Comparison of ENCODE assay signal across 9 mouse cellular contexts in the genomic region with DNA sequence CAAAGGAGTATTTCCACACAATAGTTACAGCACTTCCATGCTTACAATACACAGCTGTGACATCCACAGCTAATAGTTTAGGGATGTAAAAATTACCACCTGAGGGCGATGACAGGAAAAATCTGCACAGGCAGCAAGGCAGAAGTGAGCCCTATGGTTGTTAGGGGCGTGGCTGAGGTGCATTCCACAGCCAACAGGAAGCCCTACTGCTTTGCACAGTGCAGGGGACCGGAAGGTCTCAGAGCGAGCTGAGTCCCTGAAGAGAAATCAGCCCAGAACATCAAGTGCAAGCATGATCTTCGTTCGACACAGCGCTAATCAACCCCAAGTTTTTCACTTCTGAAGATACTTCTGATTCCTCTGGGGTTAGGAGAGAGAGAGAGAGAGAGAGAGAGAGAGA. TPM values are rescaled to one million over a fixed set of nuclear protein-coding genes. Genes with fewer than 3 reads are reported as not detected.
DNase-seq lines count a peak whose midpoint lies in the region; ATAC-seq and TF ChIP-seq lines count a peak whose summit lies in the region.
"Had no signal": no experiment of that assay in that cellular context is flagged by ENCODE, and none has a peak within 500 bp of the region (broad histone marks: within the 10 kb centered on the region; RNA-seq: fewer than 3 reads in every experiment).

No protein-coding gene starts in this region.

- TF ChIP-seq CTCF in cerebellum, adult 2 months (IDR thresholded peaks at IDR 0.05; ENCODE audit: borderline replicate concordance, insufficient read depth, low read depth, low read length) = no peak

- no peak overlapping the region for H3K4me3 ChIP-seq in kidney, embryonic 14.5 days (ENCODE audit: low read length)
- H3K4me3 ChIP-seq in lung, embryonic 16.5 days (ENCODE audit: low read length) = no peak overlapping the region
- no peak overlapping the region for H3K4me3 ChIP-seq in cerebellum, adult 2 months (replicated peaks; ENCODE audit: insufficient read depth, low read depth, low read length)
- no peak overlapping the region for H3K4me3 ChIP-seq in midbrain, embryonic 11.5 days (ENCODE audit: low read depth, low read length)

- no peak overlapping the region for H3K9ac ChIP-seq in kidney, embryonic 14.5 days (ENCODE audit: low read depth, low read length)
- no peak overlapping the region for H3K9ac ChIP-seq in lung, embryonic 16.5 days (ENCODE audit: low read length)
- no peak overlapping the region for H3K9ac ChIP-seq in midbrain, embryonic 11.5 days (ENCODE audit: low read length)
- H3K9ac ChIP-seq: liver, postnatal 0 days had no signal

- WGBS in kidney, embryonic 14.5 days = 56% methylated on average over 7 of the region's 7 CpGs
- WGBS in lung, embryonic 16.5 days = 30% methylated on average over 7 of the region's 7 CpGs
- 56% methylated on average over 7 of the region's 7 CpGs for WGBS in cerebellum, adult 2 months
- 64% methylated on average over 7 of the region's 7 CpGs for WGBS in midbrain, embryonic 11.5 days

- no peak for TF ChIP-seq POLR2A in cerebellum, adult 2 months (IDR thresholded peaks at IDR 0.05; ENCODE audit: borderline replicate concordance, insufficient read depth, low read length)

- no peaks in the 10 kb centered on the region for H3K36me3 ChIP-seq in kidney, embryonic 14.5 days (ENCODE audit: control insufficient read depth, insufficient read depth, low read length)
- H3K36me3 ChIP-seq in lung, embryonic 16.5 days (ENCODE audit: control insufficient read depth, insufficient read depth, low read length) = no peaks in the 10 kb centered on the region
- H3K36me3 ChIP-seq in midbrain, embryonic 11.5 days (ENCODE audit: control insufficient read depth, insufficient read depth, low read length) = no peaks in the 10 kb centered on the region

- intact Hi-C loops in gastrocnemius, postnatal 14 days (cut with DNase I; ENCODE audit: low total_unique reads) = no loop called here

- H3K9me3 ChIP-seq in kidney, embryonic 14.5 days (ENCODE audit: control insufficient read depth, low read length) = no peaks in the 10 kb centered on the region
- no peaks in the 10 kb centered on the region for H3K9me3 ChIP-seq in lung, embryonic 16.5 days (ENCODE audit: control insufficient read depth, low read length)
- H3K9me3 ChIP-seq in midbrain, embryonic 11.5 days (ENCODE audit: control insufficient read depth, low read length) = no peaks in the 10 kb centered on the region

- H3K4me2 ChIP-seq in kidney, embryonic 14.5 days (replicated peaks; ENCODE audit: low read depth, low read length) = no peak overlapping the region
- no peak overlapping the region for H3K4me2 ChIP-seq in lung, embryonic 16.5 days (ENCODE audit: low read depth, low read length)
- H3K4me2 ChIP-seq in midbrain, embryonic 11.5 days = no peak overlapping the region

- H3K27ac ChIP-seq in kidney, embryonic 14.5 days (ENCODE audit: low read depth, low read length) = no peak overlapping the region
- no peak overlapping the region for H3K27ac ChIP-seq in lung, embryonic 16.5 days (ENCODE audit: low read length)
- no peak overlapping the region for H3K27ac ChIP-seq in cerebellum, adult 2 months (ENCODE audit: insufficient read depth, low read length)
- H3K27ac ChIP-seq in midbrain, embryonic 11.5 days (ENCODE audit: low read depth, low read length) = no peak overlapping the region

- no peaks in the 10 kb centered on the region for H3K27me3 ChIP-seq in kidney, embryonic 14.5 days (ENCODE audit: control insufficient read depth, insufficient read depth, low read length)
- no peaks in the 10 kb centered on the region for H3K27me3 ChIP-seq in lung, embryonic 16.5 days (ENCODE audit: control insufficient read depth, insufficient read depth, low read depth, low read length)
- H3K27me3 ChIP-seq in cerebellum, adult 2 months (ENCODE audit: control insufficient read depth, insufficient read depth, low read length) = no peaks in the 10 kb centered on the region
- H3K27me3 ChIP-seq in midbrain, embryonic 11.5 days (ENCODE audit: control insufficient read depth, insufficient read depth, low read length) = no peaks in the 10 kb centered on the region

- H3K4me1 ChIP-seq in kidney, embryonic 14.5 days (ENCODE audit: control insufficient read depth, insufficient read depth, low read length) = no peaks in the 10 kb centered on the region
- no peaks in the 10 kb centered on the region for H3K4me1 ChIP-seq in lung, embryonic 16.5 days (replicated peaks; ENCODE audit: control insufficient read depth, insufficient read depth, low read length)
- H3K4me1 ChIP-seq in cerebellum, adult 2 months (ENCODE audit: control insufficient read depth, insufficient read depth, low read length) = no peaks in the 10 kb centered on the region
- H3K4me1 ChIP-seq in midbrain, embryonic 11.5 days (ENCODE audit: control insufficient read depth, insufficient read depth, low read length) = no peaks in the 10 kb centered on the region

- ATAC-seq in kidney, embryonic 14.5 days (ENCODE audit: low FRiP score, low TSS enrichment) = 0 out of 2 replicates have a peak, but pooled peaks have one; percentile 62
- peak; percentile 64 for ATAC-seq in lung, embryonic 16.5 days (ENCODE audit: low read depth)
- no peak for ATAC-seq in midbrain, embryonic 11.5 days (ENCODE audit: low FRiP score)
- ATAC-seq: liver, postnatal 0 days had no signal

- no peak for DNase-seq in kidney, adult 9 months
- DNase-seq in forelimb bud, embryonic 11.5 days (ENCODE audit: low read depth, low spot score) = peak; percentile 30
- DNase-seq in thymus, adult 18-20 months = peak; percentile 39 to 63
- no peak for DNase-seq in cerebellum, adult 2 months
- DNase-seq in gastrocnemius, postnatal 14 days = no peak
- no peak for DNase-seq in midbrain, embryonic 11.5 days (ENCODE audit: low spot score, missing footprints)
- DNase-seq: liver, postnatal 0 days had no signal

RNA-seq across cellular contexts. Expression of gene Acp6, which starts 34.4 kb away (rescaled TPM):
- polyA plus RNA-seq in kidney, embryonic 14.5 days (2014; fragmentation: Nextera tagmentation; extraction: Ambion mirVana) = 33.1 and 42.1 TPM in 2 replicates
- 52.3 and 54.9 TPM in 2 replicates for polyA plus RNA-seq in lung, embryonic 16.5 days (2015; fragmentation: Nextera tagmentation; extraction: Ambion mirVana)
- 42.4 and 43.8 TPM in 2 replicates for polyA plus RNA-seq in cerebellum, adult 2 months (2012; rRNA removed)
- total RNA-seq in gastrocnemius, postnatal 14 days (2021) = 10 to 100 TPM; 16.3 to 16.9 TPM
- polyA plus RNA-seq in midbrain, embryonic 11.5 days (2014; fragmentation: Nextera tagmentation; extraction: Ambion mirVana) = 25.1 and 27.7 TPM in 2 replicates

Comparison
In these comparisons a context has a peak if more than half of its experiments do, and no peak if none do; other contexts are left out.
1. DNase-seq: peak in forelimb bud, embryonic 11.5 days (single experiment) and thymus, adult 18-20 months (2 of 2); none in kidney, adult 9 months (single experiment), cerebellum, adult 2 months (0 of 2), gastrocnemius, postnatal 14 days (single experiment) and midbrain, embryonic 11.5 days (single experiment).